Mouse (Mus musculus) thymus, postnatal 14 days (tissue): ENCODE measurements around the gene Zfp1.

Experiments
- DNase-seq: peaks from one replicate; pipeline ENCODE4 v3.0.0; 2021

Gene Zfp1

GRCm38 (mm10) chr8:111625694-111626527 is 17.3 kb upstream of the Zfp1 start:
- DNase-seq: peak; percentile 77

GRCm38 (mm10) chr8:111626528-111626820 is 16.7 kb upstream of the Zfp1 start:
- no peak for DNase-seq

GRCm38 (mm10) chr8:111626933-111627332 is 16.3 kb upstream of the Zfp1 start:
- peak; percentile 35 for DNase-seq

- DNase-seq: no peak
Observed at GRCm38 (mm10) chr8:111627923-111628322, 15.3 kb upstream of the Zfp1 start.

- peak; percentile 80 for DNase-seq
Observed at GRCm38 (mm10) chr8:111628401-111628800, 14.8 kb upstream of the Zfp1 start.

- DNase-seq: peak; percentile 64
Observed at GRCm38 (mm10) chr8:111628894-111629501, 14.2 kb upstream of the Zfp1 start.

GRCm38 (mm10) chr8:111630105-111630521 is 13.1 kb upstream of the Zfp1 start, which contains the start of gene Ldhd:
Ldhd (minus strand) TSS chr8:111630374.
- no peak for DNase-seq

GRCm38 (mm10) chr8:111631589-111631988 is 11.6 kb upstream of the Zfp1 start:
- DNase-seq: no peak

- no peak for DNase-seq
Observed at GRCm38 (mm10) chr8:111632976-111633375, 10.2 kb upstream of the Zfp1 start.

GRCm38 (mm10) chr8:111638086-111638485 is 5.1 kb upstream of the Zfp1 start:
- DNase-seq: no peak

GRCm38 (mm10) chr8:111641064-111641463 is 2.1 kb upstream of the Zfp1 start:
- DNase-seq: no peak

- peak; percentile 33 for DNase-seq
Observed at GRCm38 (mm10) chr8:111642496-111642895, 705 bp upstream of the Zfp1 start.

- no peak for DNase-seq
Observed at GRCm38 (mm10) chr8:111642939-111643263, 300 bp upstream of the Zfp1 start.

- peak; percentile 62 for DNase-seq
Observed at GRCm38 (mm10) chr8:111644286-111645051, 1.3 kb downstream of the Zfp1 start.

GRCm38 (mm10) chr8:111645715-111646114 is 2.5 kb downstream of the Zfp1 start:
- DNase-seq: no peak

GRCm38 (mm10) chr8:111648834-111649233 is 5.6 kb downstream of the Zfp1 start:
- DNase-seq: no peak

- DNase-seq: no peak
Observed at GRCm38 (mm10) chr8:111650651-111651050, 7.5 kb downstream of the Zfp1 start.

- no peak for DNase-seq
Observed at GRCm38 (mm10) chr8:111653524-111653923, 10.3 kb downstream of the Zfp1 start.

- no peak for DNase-seq
Observed at GRCm38 (mm10) chr8:111657312-111657854, 14.2 kb downstream of the Zfp1 start.

- no peak for DNase-seq
Observed at GRCm38 (mm10) chr8:111658819-111659423, 15.7 kb downstream of the Zfp1 start.

GRCm38 (mm10) chr8:111662473-111662872 is 19.3 kb downstream of the Zfp1 start:
- DNase-seq: peak; percentile 64

GRCm38 (mm10) chr8:111666751-111667150 is 23.6 kb downstream of the Zfp1 start:
- DNase-seq: no peak

- peak; percentile 50 for DNase-seq
Observed at GRCm38 (mm10) chr8:111676237-111676636, 33.0 kb downstream of the Zfp1 start.
